ENCODE assay signal across 27 mouse cellular contexts in the genomic region with DNA sequence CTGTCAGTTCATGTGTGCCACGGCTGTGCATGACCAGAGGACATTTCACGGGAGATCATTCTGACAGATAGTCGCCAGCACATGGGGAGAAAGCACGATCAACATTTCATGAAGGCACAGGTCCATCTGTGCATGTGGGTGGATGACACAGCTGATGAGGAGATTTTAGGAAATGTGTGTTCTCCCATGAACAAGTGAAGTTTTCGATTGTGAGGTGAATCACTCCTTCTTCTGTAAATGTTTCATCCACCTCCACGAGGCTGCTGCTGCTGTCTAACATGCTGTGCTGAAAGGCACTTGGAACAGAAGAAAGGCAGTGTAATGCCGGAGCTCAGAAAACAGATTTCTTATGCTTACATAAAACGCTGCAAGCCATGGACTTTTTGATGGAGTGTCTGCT.
DNase-seq lines count a peak whose midpoint lies in the region; ATAC-seq and TF ChIP-seq lines count a peak whose summit lies in the region.
"Had no signal": no experiment of that assay in that cellular context is flagged by ENCODE, and none has a peak within 500 bp of the region (broad histone marks: within the 10 kb centered on the region; RNA-seq: fewer than 3 reads in every experiment).

No protein-coding gene starts in this region.

- no peaks in the 10 kb centered on the region for H3K9me3 ChIP-seq in lung, postnatal 0 days (ENCODE audit: low read length)
- H3K9me3 ChIP-seq: embryonic facial prominence, embryonic 15.5 days; G1E; megakaryocyte, embryonic 14.5 days; midbrain, embryonic 15.5 days had no signal

- WGBS in lung, postnatal 0 days = 69% methylated on average over 8 of the region's 8 CpGs

- no peak overlapping the region for H3K4me3 ChIP-seq in lung, postnatal 0 days (ENCODE audit: low read depth, low read length)
- H3K4me3 ChIP-seq: embryonic facial prominence, embryonic 15.5 days; megakaryocyte, embryonic 14.5 days; midbrain, embryonic 15.5 days had no signal

- no peak overlapping the region for H3K4me2 ChIP-seq in lung, postnatal 0 days (replicated peaks; ENCODE audit: low read depth, low read length)
- H3K4me2 ChIP-seq: embryonic facial prominence, embryonic 15.5 days; midbrain, embryonic 15.5 days had no signal

- no peaks in the 10 kb centered on the region for H3K36me3 ChIP-seq in lung, postnatal 0 days (ENCODE audit: insufficient read depth, low read length)
- H3K36me3 ChIP-seq: embryonic facial prominence, embryonic 15.5 days; G1E; midbrain, embryonic 15.5 days had no signal

- no peak overlapping the region for H3K9ac ChIP-seq in lung, postnatal 0 days (replicated peaks; ENCODE audit: low read depth)
- H3K9ac ChIP-seq: embryonic facial prominence, embryonic 15.5 days; forebrain, postnatal 0 days; midbrain, embryonic 15.5 days had no signal

- TF ChIP-seq CTCF in lung, postnatal 0 days (IDR thresholded peaks at IDR 0.05) = no peak

- peak; percentile 31 for DNase-seq in left cerebral cortex, adult 11 months (ENCODE audit: low spot score)
- DNase-seq in left cerebral cortex, postnatal 10 days (ENCODE audit: extremely low spot score in 1 of 2, low spot score in 2 of 2) = no peak
- DNase-seq in layer of hippocampus, adult 18-20 months (ENCODE audit: low spot score in 2 of 2) = peak; percentile 60 to 80
- DNase-seq in layer of hippocampus, postnatal 36 days = peak; percentile 49 to 53
- DNase-seq in right cerebral cortex, postnatal 25 days = peak; percentile 57
- no peak for DNase-seq in kidney, adult 11 months
- DNase-seq in lung, postnatal 0 days (ENCODE audit: low spot score) = no peak
- DNase-seq: adrenal gland, postnatal 14 days; cerebellum, adult 11-12 months; cerebellum, postnatal 36 days; forebrain, postnatal 0 days; gastrocnemius, postnatal 14 days; heart, adult 18-20 months; heart, postnatal 4 days; kidney, adult 18-20 months; liver; lung, postnatal 10 days; spleen, adult 18-20 months; thymus, adult 18-20 months; thymus, postnatal 4 days had no signal

- no peak for ATAC-seq in CD4-positive, CD25-positive, alpha-beta regulatory T cell, adult 4 months
- no peak for ATAC-seq in lung, postnatal 0 days
- ATAC-seq: forebrain, postnatal 0 days; hindbrain, postnatal 0 days; midbrain, embryonic 15.5 days had no signal

- intact Hi-C loops in left cerebral cortex, postnatal 10 days (cut with DNase I) = no loop called here

- H3K27me3 ChIP-seq in lung, postnatal 0 days (replicated peaks; ENCODE audit: insufficient read depth, low read length) = no peaks in the 10 kb centered on the region
- H3K27me3 ChIP-seq: embryonic facial prominence, embryonic 15.5 days; megakaryocyte, embryonic 14.5 days; midbrain, embryonic 15.5 days had no signal

- H3K4me1 ChIP-seq in lung, postnatal 0 days (ENCODE audit: insufficient read depth, low read depth, low read length) = no peaks in the 10 kb centered on the region
- H3K4me1 ChIP-seq: embryonic facial prominence, embryonic 15.5 days; megakaryocyte, embryonic 14.5 days; midbrain, embryonic 15.5 days had no signal

- no peak for TF ChIP-seq EP300 in lung, postnatal 0 days (IDR thresholded peaks at IDR 0.05)

- no peak overlapping the region for H3K27ac ChIP-seq in lung, postnatal 0 days (ENCODE audit: low read length)
- H3K27ac ChIP-seq: embryonic facial prominence, embryonic 15.5 days; hindbrain, postnatal 0 days; kidney, postnatal 0 days; midbrain, embryonic 15.5 days had no signal

Comparison
In these comparisons a context has a peak if more than half of its experiments do, and no peak if none do; other contexts are left out.
1. DNase-seq: peak in left cerebral cortex, adult 11 months (single experiment), layer of hippocampus, adult 18-20 months (2 of 2), layer of hippocampus, postnatal 36 days (2 of 2) and right cerebral cortex, postnatal 25 days (single experiment); none in left cerebral cortex, postnatal 10 days (0 of 2), kidney, adult 11 months (single experiment) and lung, postnatal 0 days (single experiment).